Mouse (Mus musculus): ENCODE data around the gene Htr3a.

- TF ChIP-seq CTCF (IDR thresholded peaks at IDR 0.05; ENCODE audit: extremely low read depth, insufficient read length, insufficient replicate concordance, low read depth, low read length) (no peak), POLR2A (IDR thresholded peaks at IDR 0.05; ENCODE audit: low read depth, low read length) (no peak)
Observed at GRCm38 (mm10) chr9:48929436-48929835, 18.5 kb upstream of the Htr3a start.

All from small intestine, adult 2 months (tissue).